Mouse (Mus musculus) ovary, postnatal 36 days (tissue): ENCODE results near the gene Cd22.
"Not testable (repeated sequence)": the region's sequence is repeated elsewhere in the genome, so short reads cannot be mapped to it uniquely, and the experiment has no call there.

ENCODE experiments used
- DNase-seq: peaks from one replicate; pipeline ENCODE4 v3.0.0; 2022; ENCODE audit warnings: low spot score, mixed read lengths

Cd22 gene

GRCm38 (mm10) chr7:30861464-30861863 is 18.7 kb downstream of the Cd22 start, which contains the start of gene Ffar1:
Gene Ffar1 (minus strand): TSS chr7:30861564.
- DNase-seq, result no peak

- peak; percentile 36 for DNase-seq
Measured at GRCm38 (mm10) chr7:30859635-30860402, 20.3 kb downstream of the Cd22 start.

GRCm38 (mm10) chr7:30859290-30859634 is 20.9 kb downstream of the Cd22 start:
- DNase-seq, result peak; percentile 70

GRCm38 (mm10) chr7:30857746-30858145 is 22.4 kb downstream of the Cd22 start:
- no peak for DNase-seq

- DNase-seq, result no peak
Measured at GRCm38 (mm10) chr7:30856078-30856477, 24.1 kb downstream of the Cd22 start, which contains the start of gene Ffar3. Gene Ffar3 (minus strand): TSS chr7:30856178.

GRCm38 (mm10) chr7:30851421-30851820 is 28.7 kb downstream of the Cd22 start:
- DNase-seq, result no peak

- DNase-seq, result no peak
Measured at GRCm38 (mm10) chr7:30847934-30848333, 32.2 kb downstream of the Cd22 start.

GRCm38 (mm10) chr7:30847386-30847785 is 32.8 kb downstream of the Cd22 start:
- no peak for DNase-seq

GRCm38 (mm10) chr7:30846505-30847053 is 33.6 kb downstream of the Cd22 start:
- DNase-seq, result no peak

GRCm38 (mm10) chr7:30844676-30845297 is 35.4 kb downstream of the Cd22 start:
- no peak for DNase-seq

- DNase-seq, result no peak
Measured at GRCm38 (mm10) chr7:30842092-30842491, 38.0 kb downstream of the Cd22 start.

GRCm38 (mm10) chr7:30841379-30841778 is 38.8 kb downstream of the Cd22 start:
- DNase-seq, result no peak

- DNase-seq, result no peak
Measured at GRCm38 (mm10) chr7:30840306-30840705, 39.8 kb downstream of the Cd22 start.

GRCm38 (mm10) chr7:30837277-30837676 is 42.9 kb downstream of the Cd22 start:
- no peak for DNase-seq

- not testable (repeated sequence) for DNase-seq
Measured at GRCm38 (mm10) chr7:30832684-30833083, 47.5 kb downstream of the Cd22 start.

- DNase-seq, result no peak
Measured at GRCm38 (mm10) chr7:30832261-30832660, 47.9 kb downstream of the Cd22 start.

GRCm38 (mm10) chr7:30829428-30829827 is 50.7 kb downstream of the Cd22 start:
- DNase-seq, result no peak

GRCm38 (mm10) chr7:30828871-30829270 is 51.3 kb downstream of the Cd22 start:
- DNase-seq, result not testable (repeated sequence)

GRCm38 (mm10) chr7:30826660-30827059 is 53.5 kb downstream of the Cd22 start:
- no peak for DNase-seq

GRCm38 (mm10) chr7:30824306-30824705 is 55.8 kb downstream of the Cd22 start:
- no peak for DNase-seq

GRCm38 (mm10) chr7:30823675-30824074 is 56.5 kb downstream of the Cd22 start, which contains the start of gene Ffar2:
Gene Ffar2 (minus strand): TSS chr7:30823775.
- DNase-seq, result no peak

- DNase-seq, result no peak
Measured at GRCm38 (mm10) chr7:30821532-30821931, 58.6 kb downstream of the Cd22 start.

GRCm38 (mm10) chr7:30820854-30821445 is 59.2 kb downstream of the Cd22 start:
- DNase-seq, result no peak
